Mouse (Mus musculus): Measurements from ENCODE around the gene Shld2. TPM values are rescaled to one million over a fixed set of nuclear protein-coding genes. Genes with fewer than 3 reads are reported as not detected.
A peak's percentile ranks its signal among the peaks of the same experiment; 100 is the strongest.

The Shld2 gene
- polyA plus RNA-seq, 1 experiment, result 2.7 TPM

GRCm38 (mm10) chr14:34313612-34314011, 3.3 kb upstream of the Shld2 start:
- no peaks in the 10 kb centered on the region for H3K27me3 ChIP-seq (ENCODE audit: control insufficient read depth, insufficient read depth, insufficient read length)
- no peak overlapping the region for H3ac ChIP-seq (ENCODE audit: control insufficient read depth, insufficient read length, low read depth)
- peaks cover 71% of the 10 kb centered on the region for H3K79me3 ChIP-seq (ENCODE audit: low read depth)
- H3K79me2 ChIP-seq (ENCODE audit: control insufficient read depth, insufficient read depth), result peaks cover 83% of the 10 kb centered on the region
- H3K4me3 ChIP-seq (ENCODE audit: insufficient read depth, poor library complexity, severe bottlenecking), result no peak overlapping the region
- no peak for TF ChIP-seq CEBPB (IDR thresholded peaks at IDR 0.05; ENCODE audit: low read depth)
- TF ChIP-seq MYOG (IDR thresholded peaks at IDR 0.05; ENCODE audit: control insufficient read depth, extremely low read depth, insufficient read length), result no peak
- no peak for TF ChIP-seq CTCF (IDR thresholded peaks at IDR 0.05; ENCODE audit: control insufficient read depth, insufficient read depth, insufficient read length)
- no peak for TF ChIP-seq MAX (IDR thresholded peaks at IDR 0.05)
- peaks cover 25% of the 10 kb centered on the region for H3K36me3 ChIP-seq (ENCODE audit: control insufficient read depth, insufficient read depth)

- Histone ChIP-seq H3K36me3 (ENCODE audit: control insufficient read depth, insufficient read depth) (peaks cover 14% of the 10 kb centered on the region), H3K79me2 (ENCODE audit: control insufficient read depth, insufficient read depth) (peaks cover 72% of the 10 kb centered on the region), H3K79me3 (ENCODE audit: low read depth) (peaks cover 62% of the 10 kb centered on the region), H3ac (ENCODE audit: control insufficient read depth, insufficient read length, low read depth) (peak overlapping the region; percentile 20), H3K27me3 (ENCODE audit: control insufficient read depth, insufficient read depth, insufficient read length) (no peaks in the 10 kb centered on the region), H3K4me3 (ENCODE audit: insufficient read depth, poor library complexity, severe bottlenecking) (peak overlapping the region; percentile 64)
- TF ChIP-seq MAX (IDR thresholded peaks at IDR 0.05), result no peak
- TF ChIP-seq USF1 (IDR thresholded peaks at IDR 0.05; ENCODE audit: low read depth), result no peak
- TF ChIP-seq MYOD1 (IDR thresholded peaks at IDR 0.05; ENCODE audit: control insufficient read depth, insufficient read length, low read depth), result no peak
Measured at GRCm38 (mm10) chr14:34312339-34313048, 2.2 kb upstream of the Shld2 start.

- H3K27me3 ChIP-seq (ENCODE audit: control insufficient read depth, insufficient read depth, insufficient read length), result no peaks in the 10 kb centered on the region
- peaks cover 54% of the 10 kb centered on the region for H3K79me3 ChIP-seq (ENCODE audit: low read depth)
- H3K36me3 ChIP-seq (ENCODE audit: control insufficient read depth, insufficient read depth), result peaks cover 13% of the 10 kb centered on the region
- TF ChIP-seq CEBPB (IDR thresholded peaks at IDR 0.05; ENCODE audit: low read depth) (no peak), MYOG (IDR thresholded peaks at IDR 0.05; ENCODE audit: control insufficient read depth, extremely low read depth, insufficient read length) (no peak), USF1 (IDR thresholded peaks at IDR 0.05; ENCODE audit: low read depth) (no peak), MAX (IDR thresholded peaks at IDR 0.05) (no peak), MYOD1 (IDR thresholded peaks at IDR 0.05; ENCODE audit: control insufficient read depth, insufficient read length, low read depth) (no peak), CTCF (IDR thresholded peaks at IDR 0.05; ENCODE audit: control insufficient read depth, insufficient read depth, insufficient read length) (no peak), FOSL1 (IDR thresholded peaks at IDR 0.05; ENCODE audit: insufficient read depth, low read length, poor library complexity, severe bottlenecking) (no peak)
- H3ac ChIP-seq (ENCODE audit: control insufficient read depth, insufficient read length, low read depth), result peak overlapping the region; percentile 82
- peaks cover 64% of the 10 kb centered on the region for H3K79me2 ChIP-seq (ENCODE audit: control insufficient read depth, insufficient read depth)
- peak overlapping the region; percentile 64 for H3K4me3 ChIP-seq (ENCODE audit: insufficient read depth, poor library complexity, severe bottlenecking)
Measured at GRCm38 (mm10) chr14:34311691-34312090, 1.4 kb upstream of the Shld2 start.

- no peaks in the 10 kb centered on the region for H3K27me3 ChIP-seq (ENCODE audit: control insufficient read depth, insufficient read depth, insufficient read length)
- TF ChIP-seq USF1 (IDR thresholded peaks at IDR 0.05; ENCODE audit: low read depth), result no peak
- no peak for TF ChIP-seq FOSL1 (IDR thresholded peaks at IDR 0.05; ENCODE audit: insufficient read depth, low read length, poor library complexity, severe bottlenecking)
- no peak for TF ChIP-seq CEBPB (IDR thresholded peaks at IDR 0.05; ENCODE audit: low read depth)
- TF ChIP-seq CTCF (IDR thresholded peaks at IDR 0.05; ENCODE audit: control insufficient read depth, insufficient read depth, insufficient read length), result no peak
- no peak for TF ChIP-seq MYOD1 (IDR thresholded peaks at IDR 0.05; ENCODE audit: control insufficient read depth, insufficient read length, low read depth)
- no peak for TF ChIP-seq MYOG (IDR thresholded peaks at IDR 0.05; ENCODE audit: control insufficient read depth, extremely low read depth, insufficient read length)
- no peak for TF ChIP-seq MAX (IDR thresholded peaks at IDR 0.05)
- peaks cover 58% of the 10 kb centered on the region for H3K79me2 ChIP-seq (ENCODE audit: control insufficient read depth, insufficient read depth)
- H3K36me3 ChIP-seq (ENCODE audit: control insufficient read depth, insufficient read depth), result peaks cover 13% of the 10 kb centered on the region
- H3K4me3 ChIP-seq (ENCODE audit: insufficient read depth, poor library complexity, severe bottlenecking), result peak overlapping the region; percentile 64
- H3ac ChIP-seq (ENCODE audit: control insufficient read depth, insufficient read length, low read depth), result peak overlapping the region; percentile 82
- peaks cover 49% of the 10 kb centered on the region for H3K79me3 ChIP-seq (ENCODE audit: low read depth)
Measured at GRCm38 (mm10) chr14:34311021-34311631, 833 bp upstream of the Shld2 start.

GRCm38 (mm10) chr14:34309907-34310233, 423 bp downstream of the Shld2 start:
- peak overlapping the region; percentile 83 for H3ac ChIP-seq (ENCODE audit: control insufficient read depth, insufficient read length, low read depth)
- H3K27me3 ChIP-seq (ENCODE audit: control insufficient read depth, insufficient read depth, insufficient read length), result no peaks in the 10 kb centered on the region
- H3K36me3 ChIP-seq (ENCODE audit: control insufficient read depth, insufficient read depth), result peaks cover 13% of the 10 kb centered on the region
- TF ChIP-seq MYOG (IDR thresholded peaks at IDR 0.05; ENCODE audit: control insufficient read depth, extremely low read depth, insufficient read length), result no peak
- no peak for TF ChIP-seq MAX (IDR thresholded peaks at IDR 0.05)
- TF ChIP-seq CTCF (IDR thresholded peaks at IDR 0.05; ENCODE audit: control insufficient read depth, insufficient read depth, insufficient read length), result no peak
- no peak for TF ChIP-seq FOSL1 (IDR thresholded peaks at IDR 0.05; ENCODE audit: insufficient read depth, low read length, poor library complexity, severe bottlenecking)
- no peak for TF ChIP-seq CEBPB (IDR thresholded peaks at IDR 0.05; ENCODE audit: low read depth)
- no peak for TF ChIP-seq MYOD1 (IDR thresholded peaks at IDR 0.05; ENCODE audit: control insufficient read depth, insufficient read length, low read depth)
- TF ChIP-seq USF1 (IDR thresholded peaks at IDR 0.05; ENCODE audit: low read depth), result no peak
- H3K79me2 ChIP-seq (ENCODE audit: control insufficient read depth, insufficient read depth), result peaks cover 46% of the 10 kb centered on the region
- H3K4me3 ChIP-seq (ENCODE audit: insufficient read depth, poor library complexity, severe bottlenecking), result peak overlapping the region; percentile 37
- peaks cover 37% of the 10 kb centered on the region for H3K79me3 ChIP-seq (ENCODE audit: low read depth)

- Histone ChIP-seq H3K27me3 (ENCODE audit: control insufficient read depth, insufficient read depth, insufficient read length) (no peaks in the 10 kb centered on the region), H3K79me3 (ENCODE audit: low read depth) (peaks cover 31% of the 10 kb centered on the region), H3ac (ENCODE audit: control insufficient read depth, insufficient read length, low read depth) (no peak overlapping the region), H3K4me3 (ENCODE audit: insufficient read depth, poor library complexity, severe bottlenecking) (peak overlapping the region; percentile 37), H3K36me3 (ENCODE audit: control insufficient read depth, insufficient read depth) (peaks cover 7% of the 10 kb centered on the region), H3K79me2 (ENCODE audit: control insufficient read depth, insufficient read depth) (peaks cover 40% of the 10 kb centered on the region)
- TF ChIP-seq USF1 (IDR thresholded peaks at IDR 0.05; ENCODE audit: low read depth), result no peak
- TF ChIP-seq MAX (IDR thresholded peaks at IDR 0.05), result no peak
- TF ChIP-seq FOSL1 (IDR thresholded peaks at IDR 0.05; ENCODE audit: insufficient read depth, low read length, poor library complexity, severe bottlenecking), result no peak
- no peak for TF ChIP-seq CTCF (IDR thresholded peaks at IDR 0.05; ENCODE audit: control insufficient read depth, insufficient read depth, insufficient read length)
- no peak for TF ChIP-seq MYOD1 (IDR thresholded peaks at IDR 0.05; ENCODE audit: control insufficient read depth, insufficient read length, low read depth)
- TF ChIP-seq CEBPB (IDR thresholded peaks at IDR 0.05; ENCODE audit: low read depth), result no peak
- no peak for TF ChIP-seq MYOG (IDR thresholded peaks at IDR 0.05; ENCODE audit: control insufficient read depth, extremely low read depth, insufficient read length)
Measured at GRCm38 (mm10) chr14:34309266-34309665, 1.0 kb downstream of the Shld2 start.
